Mouse (Mus musculus): ENCODE results near the gene Cd247. TPM values are rescaled to one million over a fixed set of nuclear protein-coding genes. Genes with fewer than 3 reads are reported as not detected.

Cd247 gene
- total and polyA plus RNA-seq, 2 experiments from 2014 or later: 0.41 TPM; not detected in 1

GRCm38 (mm10) chr1:165868659-165869058 lies 80.2 kb downstream of the Cd247 start:
- DNase-seq (ENCODE audit: low spot score): no peak
- no peak overlapping the region for H3K4me2 ChIP-seq (ENCODE audit: low read depth, low read length)
- H3K4me1 ChIP-seq (ENCODE audit: control insufficient read depth, insufficient read depth): no peaks in the 10 kb centered on the region
- H3K36me3 ChIP-seq (replicated peaks; ENCODE audit: control insufficient read depth, insufficient read depth, low read length): peaks cover 6% of the 10 kb centered on the region
- H3K9ac ChIP-seq (replicated peaks; ENCODE audit: low read depth, low read length): no peak overlapping the region
- H3K27me3 ChIP-seq (ENCODE audit: control insufficient read depth, insufficient read depth, low read length): no peaks in the 10 kb centered on the region
- ATAC-seq (ENCODE audit: insufficient read depth, low read depth): no peak
- WGBS: 72% methylated on average over 8 of the region's 8 CpGs
- H3K9me3 ChIP-seq (replicated peaks; ENCODE audit: control insufficient read depth, low read length): no peaks in the 10 kb centered on the region
- no peak overlapping the region for H3K27ac ChIP-seq (ENCODE audit: low read depth)
- no peak for TF ChIP-seq EP300 (IDR thresholded peaks at IDR 0.05; ENCODE audit: low read depth)
- TF ChIP-seq CTCF (IDR thresholded peaks at IDR 0.05; ENCODE audit: low read depth): no peak
- no peak overlapping the region for H3K4me3 ChIP-seq (ENCODE audit: low read depth, low read length)

- Histone ChIP-seq H3K9ac (replicated peaks; ENCODE audit: low read depth, low read length) (no peak overlapping the region), H3K36me3 (replicated peaks; ENCODE audit: control insufficient read depth, insufficient read depth, low read length) (peaks cover 33% of the 10 kb centered on the region; the same call in 1 of the 2 replicates), H3K27ac (ENCODE audit: low read depth) (no peak overlapping the region), H3K4me3 (ENCODE audit: low read depth, low read length) (no peak overlapping the region), H3K9me3 (replicated peaks; ENCODE audit: control insufficient read depth, low read length) (no peaks in the 10 kb centered on the region), H3K27me3 (ENCODE audit: control insufficient read depth, insufficient read depth, low read length) (no peaks in the 10 kb centered on the region), H3K4me1 (ENCODE audit: control insufficient read depth, insufficient read depth) (no peaks in the 10 kb centered on the region), H3K4me2 (ENCODE audit: low read depth, low read length) (no peak overlapping the region)
- no peak for ATAC-seq (ENCODE audit: insufficient read depth, low read depth)
- 45% methylated on average over 8 of the region's 8 CpGs for WGBS
- TF ChIP-seq CTCF (IDR thresholded peaks at IDR 0.05; ENCODE audit: low read depth) (no peak), EP300 (IDR thresholded peaks at IDR 0.05; ENCODE audit: low read depth) (no peak)
- DNase-seq (ENCODE audit: low spot score): no peak
Observed at GRCm38 (mm10) chr1:165874645-165875044, 86.2 kb downstream of the Cd247 start.

DNA sequence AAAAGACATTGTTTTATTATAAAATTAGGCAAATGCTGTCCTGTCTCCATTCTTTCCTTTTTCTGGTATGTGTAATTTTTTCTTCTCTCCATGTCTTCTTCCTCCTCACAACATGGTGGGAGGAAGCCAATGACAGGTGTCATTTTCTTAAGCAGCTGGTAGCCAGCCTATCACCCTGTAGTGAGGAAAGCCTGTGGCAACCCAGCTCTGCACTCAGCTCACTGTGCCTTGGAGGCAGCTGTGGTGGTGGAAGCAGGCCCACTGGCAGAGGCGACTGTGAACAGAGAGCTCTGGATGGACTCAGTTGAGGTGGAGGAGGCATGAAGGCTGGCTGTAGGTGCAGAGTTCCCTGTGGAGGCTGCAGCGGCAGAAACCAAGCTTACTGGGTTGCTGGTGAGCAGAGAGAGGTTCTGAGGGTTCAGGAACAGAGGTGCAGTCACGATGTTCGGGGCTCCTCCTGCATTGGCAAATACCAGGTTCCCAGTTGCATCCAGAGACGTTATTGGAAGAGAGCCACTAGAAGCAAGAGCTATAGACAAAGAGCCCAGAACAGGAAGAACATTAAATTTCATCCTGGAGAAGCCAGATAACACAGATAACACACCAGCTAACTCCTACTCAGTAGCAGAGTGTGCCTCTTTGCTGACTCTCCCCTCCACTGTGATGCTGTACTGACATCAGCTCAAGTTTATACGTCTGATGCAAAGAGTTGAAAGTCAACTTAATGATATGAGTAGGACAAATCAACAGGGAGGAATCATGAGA lies 87.2 kb downstream of the Cd247 start:
- WGBS: 67% methylated on average over 6 of the region's 6 CpGs
- H3K36me3 ChIP-seq (replicated peaks; ENCODE audit: control insufficient read depth, insufficient read depth, low read length): peaks cover 38% of the 10 kb centered on the region
- no peak for TF ChIP-seq EP300 (IDR thresholded peaks at IDR 0.05; ENCODE audit: low read depth)
- no peak for TF ChIP-seq CTCF (IDR thresholded peaks at IDR 0.05; ENCODE audit: low read depth)
- H3K9me3 ChIP-seq (replicated peaks; ENCODE audit: control insufficient read depth, low read length): no peaks in the 10 kb centered on the region
- H3K27ac ChIP-seq (ENCODE audit: low read depth): no peak overlapping the region
- no peak for DNase-seq (ENCODE audit: low spot score)
- H3K4me1 ChIP-seq (ENCODE audit: control insufficient read depth, insufficient read depth): no peaks in the 10 kb centered on the region
- no peak overlapping the region for H3K4me2 ChIP-seq (ENCODE audit: low read depth, low read length)
- no peaks in the 10 kb centered on the region for H3K27me3 ChIP-seq (ENCODE audit: control insufficient read depth, insufficient read depth, low read length)
- H3K4me3 ChIP-seq (ENCODE audit: low read depth, low read length): no peak overlapping the region
- H3K9ac ChIP-seq (replicated peaks; ENCODE audit: low read depth, low read length): no peak overlapping the region
- ATAC-seq (ENCODE audit: insufficient read depth, low read depth): no peak

- H3K4me3 ChIP-seq (ENCODE audit: low read depth, low read length): no peak overlapping the region
- no peak overlapping the region for H3K27ac ChIP-seq (ENCODE audit: low read depth)
- ATAC-seq (ENCODE audit: insufficient read depth, low read depth) (no peak), DNase-seq (ENCODE audit: low spot score) (no peak)
- 0 out of 2 replicates have a peak, but pooled peaks cover 3% of the 10 kb centered on the region for H3K4me1 ChIP-seq (ENCODE audit: control insufficient read depth, insufficient read depth)
- TF ChIP-seq CTCF (IDR thresholded peaks at IDR 0.05; ENCODE audit: low read depth) (no peak), EP300 (IDR thresholded peaks at IDR 0.05; ENCODE audit: low read depth) (no peak)
- no peaks in the 10 kb centered on the region for H3K9me3 ChIP-seq (replicated peaks; ENCODE audit: control insufficient read depth, low read length)
- WGBS: 99% methylated on average over 2 of the region's 2 CpGs
- peaks cover 38% of the 10 kb centered on the region for H3K36me3 ChIP-seq (replicated peaks; ENCODE audit: control insufficient read depth, insufficient read depth, low read length)
- no peaks in the 10 kb centered on the region for H3K27me3 ChIP-seq (ENCODE audit: control insufficient read depth, insufficient read depth, low read length)
- H3K9ac ChIP-seq (replicated peaks; ENCODE audit: low read depth, low read length): no peak overlapping the region
- H3K4me2 ChIP-seq (ENCODE audit: low read depth, low read length): no peak overlapping the region
Observed at GRCm38 (mm10) chr1:165878751-165879150, 90.3 kb downstream of the Cd247 start.

DNA sequence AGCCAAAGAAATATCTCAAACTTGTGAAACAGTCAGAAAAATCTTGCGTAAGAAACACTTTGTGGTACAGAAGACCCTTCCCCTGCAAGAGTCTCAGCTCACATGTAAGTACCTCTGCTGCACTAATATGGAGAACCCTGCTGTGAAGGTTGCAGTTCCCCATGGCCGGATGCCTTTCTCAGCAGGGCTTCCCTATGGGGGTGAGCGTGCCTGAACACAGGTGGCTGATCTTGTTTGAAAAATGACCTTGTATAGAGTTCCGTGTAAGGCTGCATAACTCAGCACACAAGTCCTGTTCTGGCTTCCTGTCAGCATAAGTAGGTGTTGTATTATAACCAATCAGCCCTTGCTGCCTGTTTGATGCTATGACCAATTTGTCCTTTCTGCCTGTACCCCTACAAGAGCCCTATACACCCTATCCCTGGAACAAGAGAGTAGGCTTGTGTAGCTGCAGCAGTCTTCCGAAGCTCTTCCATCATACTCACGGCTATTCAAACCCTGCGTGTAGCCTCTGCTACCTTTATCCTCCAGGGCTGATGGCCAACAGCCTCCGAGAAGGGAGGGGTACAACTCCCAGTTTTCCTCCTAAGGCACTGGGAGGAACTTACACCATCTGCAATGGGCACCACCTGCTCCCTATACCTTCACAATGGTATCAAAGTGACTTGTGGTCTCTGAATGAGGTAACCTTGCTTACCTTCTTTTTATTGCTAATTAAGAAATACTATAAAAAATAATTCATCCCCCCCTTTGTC lies 93.8 kb downstream of the Cd247 start:
- peak; percentile 11 for DNase-seq (ENCODE audit: low spot score)
- 65% methylated on average over 8 of the region's 8 CpGs for WGBS
- Histone ChIP-seq H3K4me1 (ENCODE audit: control insufficient read depth, insufficient read depth) (0 out of 2 replicates have a peak, but pooled peaks cover 3% of the 10 kb centered on the region), H3K4me3 (ENCODE audit: low read depth, low read length) (no peak overlapping the region), H3K9ac (replicated peaks; ENCODE audit: low read depth, low read length) (no peak overlapping the region), H3K27me3 (ENCODE audit: control insufficient read depth, insufficient read depth, low read length) (no peaks in the 10 kb centered on the region), H3K27ac (ENCODE audit: low read depth) (no peak overlapping the region), H3K4me2 (ENCODE audit: low read depth, low read length) (no peak overlapping the region), H3K36me3 (replicated peaks; ENCODE audit: control insufficient read depth, insufficient read depth, low read length) (peaks cover 33% of the 10 kb centered on the region), H3K9me3 (replicated peaks; ENCODE audit: control insufficient read depth, low read length) (no peaks in the 10 kb centered on the region)
- no peak; the same call in 1 of the 2 replicates for ATAC-seq (ENCODE audit: insufficient read depth, low read depth)
- TF ChIP-seq EP300 (IDR thresholded peaks at IDR 0.05; ENCODE audit: low read depth): no peak
- TF ChIP-seq CTCF (IDR thresholded peaks at IDR 0.05; ENCODE audit: low read depth): no peak

Measured in heart, postnatal 0 days (tissue).